Mouse (Mus musculus) gonadal fat pad, adult 2 months (tissue): ENCODE measurements around the gene Atp6v0e2. TPM values are rescaled to one million over a fixed set of nuclear protein-coding genes. Genes with fewer than 3 reads are reported as not detected.

ENCODE experiments used
- DNase-seq: peaks from one replicate; pipeline ENCODE4 v3.0.0-alpha.2; 2012; ENCODE audit warnings: low read depth
- polyA plus RNA-seq: library from polyadenylated mRNA; depleted of rRNA; stranded (reverse); fragments of >200 nt; gene quantifications from 2 replicates; pipeline ENCODE4 v1.2.3, GENCODE M21; 2012; rRNA removed

Gene Atp6v0e2
- polyA plus RNA-seq, 1 experiment, result 83.1 TPM

DNA sequence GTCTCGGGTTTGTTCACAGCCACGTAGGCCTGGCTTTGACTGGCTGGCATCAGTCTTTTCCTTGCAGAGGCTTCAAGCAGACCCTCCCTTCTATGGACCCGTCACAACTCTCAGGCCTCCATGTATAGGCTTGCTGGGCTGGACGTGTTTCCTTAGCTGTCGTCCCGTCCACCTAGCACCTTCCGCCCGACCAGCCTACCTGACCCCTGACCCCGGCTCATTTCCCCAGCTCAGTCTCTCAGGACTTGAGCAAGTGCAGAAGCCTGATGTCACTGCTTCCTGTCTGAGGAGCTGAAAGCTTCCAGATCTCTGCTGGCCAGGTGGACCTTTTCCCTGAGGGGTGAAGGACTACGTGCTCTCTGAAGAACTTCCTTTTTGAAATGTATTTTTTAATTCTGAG is 35.9 kb downstream of the Atp6v0e2 start:
- no peak for DNase-seq

DNA sequence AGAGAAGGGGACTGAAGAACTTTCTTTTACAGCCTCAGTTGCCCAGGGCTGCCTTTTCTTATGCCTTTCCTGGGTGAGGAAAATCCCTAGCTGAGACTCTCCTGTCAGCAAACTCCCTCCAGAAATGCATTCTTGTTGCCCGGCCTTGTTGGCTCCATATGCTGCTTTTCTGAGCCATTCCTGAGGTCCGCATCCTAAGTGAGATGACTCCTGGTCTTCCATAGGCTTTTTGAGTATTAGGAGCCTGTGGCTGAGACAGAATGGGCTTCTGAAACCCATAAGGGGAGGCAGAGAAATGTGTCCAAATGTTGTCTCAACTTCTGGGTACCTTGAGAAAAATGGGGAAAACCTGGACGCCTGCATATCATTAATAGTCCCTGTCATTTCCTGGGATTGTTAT is 36.6 kb downstream of the Atp6v0e2 start:
- no peak for DNase-seq

DNA sequence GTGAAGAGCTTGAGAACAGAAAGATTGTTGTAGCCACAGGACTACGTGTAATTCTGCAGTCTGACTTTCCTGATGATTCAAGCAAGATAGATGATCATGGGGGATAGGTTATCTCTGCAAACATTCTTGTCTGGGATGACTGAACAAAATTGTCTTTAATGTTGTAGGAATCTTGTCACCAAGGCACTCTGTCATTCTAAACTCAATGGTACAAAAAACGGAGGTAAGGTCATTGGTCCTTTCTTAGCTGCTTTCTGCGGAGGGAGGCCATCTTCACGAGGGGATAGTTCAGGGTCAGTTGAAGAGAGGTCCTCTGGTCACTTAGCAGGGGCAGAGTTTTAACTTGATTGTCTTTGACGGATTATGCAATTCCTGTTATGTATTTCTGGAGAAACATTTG is 41.3 kb downstream of the Atp6v0e2 start:
- DNase-seq, result no peak

DNA sequence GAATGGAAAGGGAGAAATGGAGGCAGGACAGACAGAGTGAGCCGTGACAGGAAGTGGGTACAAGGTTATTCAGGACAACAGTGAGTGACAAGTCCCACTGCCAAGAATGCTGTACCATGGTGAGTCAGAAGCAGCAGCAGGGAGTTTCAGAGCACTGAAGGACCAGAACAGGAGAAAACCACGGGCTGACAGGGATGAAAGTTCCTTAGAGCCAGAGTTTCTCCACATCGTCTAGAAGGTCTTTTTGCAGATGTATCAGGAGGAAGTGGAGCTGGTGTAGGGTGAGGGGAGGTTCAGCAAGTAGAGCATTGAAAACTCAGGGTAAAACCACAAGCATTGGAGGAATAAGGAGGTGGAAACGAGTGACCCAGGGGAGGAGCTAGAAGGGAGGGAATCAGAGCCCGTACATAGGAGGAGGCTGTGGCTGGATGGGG is 41.8 kb downstream of the Atp6v0e2 start:
- DNase-seq, result no peak

DNA sequence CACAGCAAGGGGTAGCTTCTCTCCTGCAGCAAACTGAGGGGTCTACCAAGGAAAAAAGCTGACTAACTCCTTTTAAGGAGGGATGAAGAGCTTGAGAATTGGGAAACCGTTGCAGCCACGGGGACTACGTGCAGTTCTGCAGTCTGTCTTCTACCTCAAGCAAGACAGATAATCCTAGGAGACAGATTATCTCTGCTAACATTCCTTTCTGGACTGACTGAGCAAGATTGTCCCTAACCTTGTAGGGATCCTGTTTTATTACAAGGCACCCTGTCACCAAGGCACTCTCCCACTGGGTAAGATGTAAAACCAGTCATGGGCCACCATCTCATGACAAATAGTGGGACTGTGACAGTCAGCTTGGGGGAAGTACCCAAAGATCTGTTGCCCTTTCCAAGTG is 43.8 kb downstream of the Atp6v0e2 start:
- DNase-seq, result no peak

DNA sequence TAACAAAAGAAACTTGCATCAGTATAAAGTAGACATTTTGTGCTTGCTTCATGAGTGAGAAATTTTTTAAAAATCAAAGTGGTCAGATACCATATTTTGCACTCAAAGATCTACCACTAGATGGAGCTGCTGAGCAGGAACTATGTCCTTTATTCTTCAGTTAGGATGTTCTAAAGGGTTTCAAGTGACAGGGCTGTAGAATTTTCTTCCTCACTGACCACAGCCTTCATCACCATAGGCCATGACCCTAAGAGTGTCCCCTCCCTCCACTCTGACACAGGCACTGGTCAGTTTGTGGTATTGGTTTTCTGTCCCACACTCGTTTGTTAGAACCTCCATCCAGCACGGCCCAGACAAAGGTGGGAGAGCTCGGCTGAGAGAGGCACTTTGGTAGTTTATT is 44.6 kb downstream of the Atp6v0e2 start:
- no peak for DNase-seq

DNA sequence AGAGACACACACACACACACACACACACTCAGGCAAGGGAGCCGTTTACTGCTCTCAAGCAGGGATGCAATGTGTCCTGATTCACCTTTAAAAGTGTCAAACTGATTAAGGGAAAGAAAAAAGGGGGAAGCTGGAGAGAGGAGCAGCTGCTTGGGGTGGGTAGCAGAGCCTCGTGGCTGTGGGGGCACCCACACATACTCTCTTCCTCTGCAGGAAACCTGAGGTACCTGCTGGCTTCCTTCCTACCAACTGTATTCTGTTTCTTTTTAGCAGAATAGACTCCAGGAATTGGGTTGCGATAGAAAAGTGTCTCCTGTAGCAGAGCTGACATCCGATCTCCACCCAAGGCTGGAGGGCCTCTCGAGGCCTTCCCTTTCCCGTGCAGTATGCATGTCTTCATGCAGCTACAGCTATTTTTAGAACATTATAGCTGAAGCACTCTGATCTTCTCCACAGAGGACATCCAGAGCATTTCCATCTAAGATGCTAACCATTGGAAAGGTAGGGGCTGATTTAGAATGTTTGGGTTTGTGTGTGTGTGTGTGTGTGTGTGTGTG is 51.9 kb downstream of the Atp6v0e2 start, which contains the start of gene Gm45021:
Gene Gm45021 (plus strand): TSS at position 417 of the 557 bp plus-strand sequence.
- no peak for DNase-seq

Other genes with a start within 250 kb of the Atp6v0e2 start
- 16.9 and 17.8 TPM in 2 replicates for gene Krba1, start 142.0 kb upstream of the Atp6v0e2 start, polyA plus RNA-seq
- gene Zfp467, start 91.8 kb upstream of the Atp6v0e2 start, polyA plus RNA-seq, result 18.0 and 22.4 TPM in 2 replicates
- gene Sspo, start 89.4 kb upstream of the Atp6v0e2 start, polyA plus RNA-seq, result 0.66 and 1.5 TPM in 2 replicates
- gene Lrrc61, start 17.2 kb downstream of the Atp6v0e2 start, polyA plus RNA-seq, result 29.5 and 36.8 TPM in 2 replicates
- gene Rarres2, start 35.2 kb downstream of the Atp6v0e2 start, polyA plus RNA-seq, result 191 and 319 TPM in 2 replicates
- gene Gm45021, start 52.0 kb downstream of the Atp6v0e2 start, polyA plus RNA-seq, result not detected in 2 replicates
- gene Repin1, start 56.3 kb downstream of the Atp6v0e2 start, polyA plus RNA-seq, result 51.0 and 53.2 TPM in 2 replicates
- not detected in 2 replicates for gene Gm44965, start 56.3 kb downstream of the Atp6v0e2 start, polyA plus RNA-seq
- gene Zfp775, start 64.4 kb downstream of the Atp6v0e2 start, polyA plus RNA-seq, result 5.1 and 5.6 TPM in 2 replicates
- 0.71 and 0.81 TPM in 2 replicates for gene AI854703, start 89.1 kb downstream of the Atp6v0e2 start, polyA plus RNA-seq
- 3.9 and 4.5 TPM in 2 replicates for gene Gimap8, start 109.6 kb downstream of the Atp6v0e2 start, polyA plus RNA-seq
- 2.1 and 2.3 TPM in 2 replicates for gene Gimap9, start 138.5 kb downstream of the Atp6v0e2 start, polyA plus RNA-seq
- gene Gimap4, start 146.9 kb downstream of the Atp6v0e2 start, polyA plus RNA-seq, result 9.8 and 13.8 TPM in 2 replicates
- gene Gimap6, start 170.6 kb downstream of the Atp6v0e2 start, polyA plus RNA-seq, result 10.4 and 12.7 TPM in 2 replicates
- gene Gm28053, start 181.0 kb downstream of the Atp6v0e2 start, polyA plus RNA-seq, result 0.66 TPM in 1 of 2 replicates, not detected in the other
- gene Gimap7, start 181.0 kb downstream of the Atp6v0e2 start, polyA plus RNA-seq, result 0.20 and 0.34 TPM in 2 replicates
- 4.1 and 4.3 TPM in 2 replicates for gene Gimap1, start 201.4 kb downstream of the Atp6v0e2 start, polyA plus RNA-seq
- gene Gimap5, start 208.6 kb downstream of the Atp6v0e2 start, polyA plus RNA-seq, result 5.6 and 8.3 TPM in 2 replicates
- 3.1 and 3.5 TPM in 2 replicates for gene Gimap3, start 233.2 kb downstream of the Atp6v0e2 start, polyA plus RNA-seq